Mouse (Mus musculus) urinary bladder, postnatal 0 days (tissue): ENCODE measurements around the gene Hacd4. TPM values are rescaled to one million over a fixed set of nuclear protein-coding genes. Genes with fewer than 3 reads are reported as not detected.

ENCODE experiments used
- polyA plus RNA-seq: library from polyadenylated mRNA; unstranded; fragments of >200 nt; fragmentation: Nextera tagmentation; extraction: Ambion mirVana; gene quantifications from 2 replicates; pipeline ENCODE4 v1.2.1, GENCODE M21; 2015

The Hacd4 gene
- polyA plus RNA-seq, result 16.6 and 18.9 TPM in 2 replicates

DNA sequence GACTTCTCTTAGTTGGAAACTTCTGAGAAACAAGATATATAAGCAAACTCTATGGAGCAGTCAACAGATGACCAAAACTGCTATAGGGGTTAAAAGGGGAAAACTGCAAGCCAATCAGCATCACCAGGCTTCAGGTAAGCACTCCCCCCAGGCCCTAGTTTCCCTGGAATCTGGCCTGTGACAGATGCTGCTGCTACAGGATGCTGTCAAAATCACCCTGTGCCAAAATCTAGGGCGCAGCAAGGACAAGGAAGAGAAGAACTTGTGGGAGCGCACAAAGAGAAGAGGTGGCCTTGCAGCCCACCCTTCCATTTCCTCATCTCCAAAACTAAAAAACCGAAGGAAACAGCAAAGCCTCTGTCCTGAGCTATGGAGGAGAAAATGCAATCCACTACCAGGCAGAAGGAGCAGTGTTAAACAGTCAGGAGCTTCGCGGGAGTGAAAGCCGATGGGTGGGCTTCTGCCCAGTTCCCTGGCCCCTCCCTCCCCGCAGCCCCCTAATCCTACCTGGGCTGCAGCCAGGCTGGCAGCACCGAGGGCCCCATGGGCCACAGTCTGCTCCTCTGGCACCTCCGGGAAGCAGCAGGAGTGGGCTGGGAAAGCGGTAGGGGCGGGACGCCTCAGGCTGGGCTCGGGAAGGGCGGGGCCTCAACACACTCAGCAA lies at the start of gene Hacd4:
Gene Hacd4 (minus strand): TSS at position 603 of the 664 bp plus-strand sequence.

Other genes starting within 250 kb of the Hacd4 start
- not detected in 2 replicates for gene Ifnb1, start 83.8 kb upstream of the Hacd4 start, polyA plus RNA-seq
- not detected in 2 replicates for gene Ifna15, start 119.3 kb upstream of the Hacd4 start, polyA plus RNA-seq
- not detected in 2 replicates for gene Ifna14, start 132.9 kb upstream of the Hacd4 start, polyA plus RNA-seq
- gene Ifna9, start 153.5 kb upstream of the Hacd4 start, polyA plus RNA-seq, result not detected in 2 replicates
- gene Ifna12, start 164.4 kb upstream of the Hacd4 start, polyA plus RNA-seq, result not detected in 2 replicates
- gene C87499, start 195.5 kb upstream of the Hacd4 start, polyA plus RNA-seq, result not detected in 2 replicates
- not detected in 2 replicates for gene Ifna13, start 205.5 kb upstream of the Hacd4 start, polyA plus RNA-seq
- not detected in 2 replicates for gene Ifna16, start 238.0 kb upstream of the Hacd4 start, polyA plus RNA-seq
- not detected in 2 replicates for gene Ifna2, start 245.0 kb upstream of the Hacd4 start, polyA plus RNA-seq